In genomic region chr2:6188891-6189674, GRCm38 (mm10) we compare ENCODE assay signal across 16 mouse cellular contexts. TPM values are rescaled to one million over a fixed set of nuclear protein-coding genes. Genes with fewer than 3 reads are reported as not detected.
DNase-seq lines count a peak whose midpoint lies in the region; ATAC-seq and TF ChIP-seq lines count a peak whose summit lies in the region.
"Had no signal": no experiment of that assay in that cellular context is flagged by ENCODE, and none has a peak within 500 bp of the region (broad histone marks: within the 10 kb centered on the region; RNA-seq: fewer than 3 reads in every experiment).

No protein-coding gene starts in this region.

- ATAC-seq in kidney, postnatal 0 days (replicated peaks; ENCODE audit: low FRiP score, low read depth): peak; percentile 82
- peak; percentile 82 for ATAC-seq in megakaryocyte, adult 5-6 weeks (ENCODE audit: poor library complexity, severe bottlenecking)
- ATAC-seq: hindbrain, postnatal 0 days; midbrain, embryonic 13.5 days had no signal

- peaks cover 5% of the 10 kb centered on the region; the same call in 1 of the 2 replicates for H3K4me1 ChIP-seq in kidney, postnatal 0 days (replicated peaks; ENCODE audit: insufficient read depth, low read length)
- no peaks in the 10 kb centered on the region for H3K4me1 ChIP-seq in cerebellum, adult 2 months (ENCODE audit: control insufficient read depth, insufficient read depth, low read length)

- 55% methylated on average over 11 of the region's 11 CpGs for WGBS in kidney, postnatal 0 days
- 74% methylated on average over 11 of the region's 11 CpGs for WGBS in cerebellum, adult 2 months

- H3K4me2 ChIP-seq in kidney, postnatal 0 days (ENCODE audit: low read length): no peak overlapping the region
- H3K4me2 ChIP-seq: embryonic facial prominence, embryonic 15.5 days; heart, embryonic 13.5 days; liver, embryonic 13.5 days; midbrain, embryonic 13.5 days; neural tube, embryonic 13.5 days had no signal

- DNase-seq in cerebellum, postnatal 10 days: peak; percentile 29 to 35
- DNase-seq in cerebellum, adult 8-10 months: no peak
- DNase-seq in kidney, postnatal 0 days (ENCODE audit: low spot score): peak; percentile 67
- DNase-seq in kidney, adult 9 months: no peak
- DNase-seq in B cell, adult 2 months: peak; percentile 56 to 62
- no peak for DNase-seq in urinary bladder, postnatal 25 days (ENCODE audit: low spot score)
- no peak for DNase-seq in cerebellum, adult 2 months
- DNase-seq: adrenal gland, adult 2 months; kidney, adult 8-10 months; liver, embryonic 13.5 days had no signal

- no peaks in the 10 kb centered on the region for H3K27me3 ChIP-seq in kidney, postnatal 0 days (ENCODE audit: insufficient read depth, low read length)
- no peaks in the 10 kb centered on the region for H3K27me3 ChIP-seq in cerebellum, adult 2 months (ENCODE audit: control insufficient read depth, insufficient read depth, low read length)
- H3K27me3 ChIP-seq: embryonic facial prominence, embryonic 15.5 days; heart, embryonic 13.5 days; midbrain, embryonic 13.5 days; neural tube, embryonic 13.5 days had no signal

- no peaks in the 10 kb centered on the region for H3K36me3 ChIP-seq in kidney, postnatal 0 days (ENCODE audit: insufficient read depth, low read length)
- H3K36me3 ChIP-seq: embryonic facial prominence, embryonic 15.5 days; heart, embryonic 13.5 days; liver, embryonic 13.5 days; midbrain, embryonic 13.5 days; neural tube, embryonic 13.5 days had no signal

- 0 out of 2 replicates have a peak, but pooled peaks cover 6% of the 10 kb centered on the region for H3K9me3 ChIP-seq in kidney, postnatal 0 days (replicated peaks; ENCODE audit: low read length)
- H3K9me3 ChIP-seq: embryonic facial prominence, embryonic 15.5 days; liver, embryonic 13.5 days had no signal

- no peak overlapping the region for H3K9ac ChIP-seq in kidney, postnatal 0 days (ENCODE audit: low read depth, low read length)
- H3K9ac ChIP-seq: embryonic facial prominence, embryonic 15.5 days; heart, embryonic 13.5 days; liver, embryonic 13.5 days; midbrain, embryonic 13.5 days; neural tube, embryonic 13.5 days had no signal

- no peak overlapping the region for H3K27ac ChIP-seq in kidney, postnatal 0 days
- no peak overlapping the region for H3K27ac ChIP-seq in cerebellum, adult 2 months (ENCODE audit: insufficient read depth, low read length)
- H3K27ac ChIP-seq: embryonic facial prominence, embryonic 15.5 days; heart, embryonic 13.5 days; hindbrain, postnatal 0 days; liver, embryonic 13.5 days; midbrain, embryonic 13.5 days; neural tube, embryonic 13.5 days had no signal

- no peak for TF ChIP-seq POLR2A in cerebellum, adult 2 months (IDR thresholded peaks at IDR 0.05; ENCODE audit: borderline replicate concordance, insufficient read depth, low read length)

- peak; percentile 52 for TF ChIP-seq CTCF in kidney, postnatal 0 days (IDR thresholded peaks at IDR 0.05; ENCODE audit: low read depth)
- TF ChIP-seq CTCF in cerebellum, adult 2 months (IDR thresholded peaks at IDR 0.05; ENCODE audit: borderline replicate concordance, insufficient read depth, low read depth, low read length): no peak

- no peak overlapping the region for H3K4me3 ChIP-seq in kidney, postnatal 0 days (replicated peaks; ENCODE audit: low read depth, low read length)
- H3K4me3 ChIP-seq in cerebellum, adult 2 months (replicated peaks; ENCODE audit: insufficient read depth, low read depth, low read length): no peak overlapping the region
- H3K4me3 ChIP-seq: embryonic facial prominence, embryonic 15.5 days; heart, embryonic 13.5 days; liver, embryonic 13.5 days; midbrain, embryonic 13.5 days; neural tube, embryonic 13.5 days had no signal

RNA-seq across cellular contexts. Expression of gene Echdc3, which starts 23.8 kb away (rescaled TPM):
- polyA plus RNA-seq in kidney, postnatal 0 days (2015; fragmentation: Nextera tagmentation; extraction: Ambion mirVana): 15.1 and 16.0 TPM in 2 replicates
- 0.18 and 1.2 TPM in 2 replicates for total RNA-seq in megakaryocyte, adult 5-6 weeks (2015)
- total RNA-seq in megakaryocyte, adult 5-6 weeks (2017): not detected in 2 replicates
- polyA plus RNA-seq in cerebellum, adult 2 months (2012; rRNA removed): 3.1 and 3.3 TPM in 2 replicates

RNA-seq across cellular contexts. Expression of gene Proser2, which starts 59.1 kb away (rescaled TPM):
- polyA plus RNA-seq in kidney, postnatal 0 days (2015; fragmentation: Nextera tagmentation; extraction: Ambion mirVana): 16.7 and 17.0 TPM in 2 replicates
- total RNA-seq in megakaryocyte, adult 5-6 weeks (2015): not detected in 2 replicates
- total RNA-seq in megakaryocyte, adult 5-6 weeks (2017): 0.15 TPM in 1 of 2 replicates, not detected in the other
- 7.7 and 10.7 TPM in 2 replicates for polyA plus RNA-seq in cerebellum, adult 2 months (2012; rRNA removed)

Comparison
In these comparisons a context has a peak if more than half of its experiments do, and no peak if none do; other contexts are left out.
1. DNase-seq: peak in cerebellum, postnatal 10 days (2 of 2), kidney, postnatal 0 days (single experiment) and B cell, adult 2 months (2 of 2); none in cerebellum, adult 8-10 months (single experiment), kidney, adult 9 months (single experiment), urinary bladder, postnatal 25 days (single experiment) and cerebellum, adult 2 months (0 of 2).